Mouse (Mus musculus) kidney, postnatal 25 days (tissue): ENCODE data around the gene Stk39.
"Not testable (repeated sequence)": the region's sequence is repeated elsewhere in the genome, so short reads cannot be mapped to it uniquely, and the experiment has no call there.

Source experiments
- DNase-seq, 2 experiments: peaks; one replicate each; pipeline ENCODE4 v3.0.0; 2021; ENCODE audit warnings: mixed read lengths in 2 of 2

Gene Stk39

DNA sequence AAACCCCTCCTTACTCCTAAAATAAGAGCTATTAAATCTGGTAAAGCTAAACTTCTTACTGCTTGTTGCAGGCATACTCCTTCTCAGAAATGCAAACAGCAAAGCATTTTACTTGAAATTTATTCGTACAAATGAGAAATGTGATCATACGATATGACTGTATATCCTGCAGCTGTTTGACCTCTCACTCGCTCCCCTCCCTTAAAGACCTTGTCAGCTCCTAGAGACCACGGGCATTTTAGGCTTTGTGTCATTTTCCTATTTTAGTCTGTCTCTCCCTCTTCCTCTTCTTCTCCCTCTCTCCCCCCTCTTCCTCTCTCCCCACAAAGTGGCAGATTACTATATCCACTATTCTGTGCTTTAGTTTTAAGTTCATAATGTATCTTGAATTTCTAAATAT, 200.8 kb downstream of the Stk39 start:
- no peak for DNase-seq

DNA sequence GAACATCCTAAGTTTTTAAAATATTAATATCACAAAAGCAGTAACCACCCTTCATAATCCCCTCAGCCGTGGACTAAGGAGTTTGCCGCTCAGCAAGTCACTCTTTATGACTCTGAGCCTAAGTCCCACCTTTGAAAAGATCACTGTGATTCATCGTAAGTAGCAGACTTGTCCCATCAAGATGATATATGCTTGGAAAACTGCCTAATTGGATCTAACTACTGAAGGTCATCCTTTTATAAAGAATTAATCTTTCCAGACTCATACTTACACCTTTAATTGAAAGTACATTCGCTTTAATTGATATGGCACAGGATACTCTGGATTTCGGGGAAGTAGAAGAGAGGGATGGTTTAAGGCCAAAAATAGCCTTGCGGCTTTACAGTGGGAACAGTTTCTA, 201.2 kb downstream of the Stk39 start:
- DNase-seq = no peak

GRCm38 (mm10) chr2:68269646-68270045, 202.4 kb downstream of the Stk39 start:
- no peak for DNase-seq

GRCm38 (mm10) chr2:68264826-68265225, 207.2 kb downstream of the Stk39 start:
- no peak for DNase-seq

- no peak for DNase-seq
Observed at GRCm38 (mm10) chr2:68260911-68261310, 211.2 kb downstream of the Stk39 start.

DNA sequence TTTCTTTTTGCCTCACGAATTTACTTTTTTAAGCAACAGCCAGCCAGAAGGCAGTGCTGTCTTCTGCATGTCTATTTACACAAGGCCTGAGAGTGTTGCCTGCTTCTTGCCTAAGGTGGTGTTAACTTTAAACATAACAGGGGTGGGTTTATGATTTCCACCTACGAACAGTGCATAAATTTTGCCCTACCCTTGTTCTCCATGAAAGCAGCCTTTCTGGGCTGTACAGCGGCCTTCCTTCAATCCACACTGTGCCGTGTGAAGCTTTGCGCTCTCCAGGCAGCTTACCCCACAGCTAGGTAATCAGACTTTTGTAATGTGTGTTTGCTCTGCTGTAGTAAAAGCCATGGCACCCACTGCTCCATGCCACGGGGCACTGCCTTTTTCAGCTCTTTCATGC, 214.5 kb downstream of the Stk39 start:
- DNase-seq = no peak

- DNase-seq = no peak
Observed at GRCm38 (mm10) chr2:68256472-68256871, 215.6 kb downstream of the Stk39 start.

GRCm38 (mm10) chr2:68254756-68255155, 217.3 kb downstream of the Stk39 start:
- DNase-seq = no peak

GRCm38 (mm10) chr2:68253222-68253621, 218.8 kb downstream of the Stk39 start:
- DNase-seq = no peak

- no peak for DNase-seq
Observed at GRCm38 (mm10) chr2:68252048-68252758, 219.9 kb downstream of the Stk39 start.

DNA sequence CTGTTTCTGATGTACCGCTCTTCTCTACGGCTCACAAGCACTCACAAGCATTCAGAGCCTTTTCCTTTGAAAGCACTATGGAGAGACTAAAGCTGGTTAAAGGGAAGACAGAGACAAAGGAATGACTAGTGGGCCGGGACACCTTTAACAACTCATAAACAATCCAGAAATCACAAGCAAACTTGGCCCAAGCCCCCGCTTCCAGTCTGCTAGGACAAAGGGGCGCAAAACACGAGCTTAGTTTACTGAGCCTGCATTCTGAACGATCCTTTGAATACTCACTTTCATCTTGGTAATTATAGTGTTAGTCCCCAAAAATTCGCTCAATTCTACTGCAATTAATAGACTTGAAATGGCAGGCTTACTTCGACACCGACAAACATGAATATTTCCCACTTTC, 221.2 kb downstream of the Stk39 start:
- no peak for DNase-seq

- no peak for DNase-seq
Observed at GRCm38 (mm10) chr2:68249855-68250424, 222.1 kb downstream of the Stk39 start.

- DNase-seq = no peak
Observed at GRCm38 (mm10) chr2:68246284-68246683, 225.8 kb downstream of the Stk39 start.

- no peak for DNase-seq
Observed at GRCm38 (mm10) chr2:68244556-68244955, 227.5 kb downstream of the Stk39 start.

GRCm38 (mm10) chr2:68243879-68244553, 228.1 kb downstream of the Stk39 start:
- DNase-seq = no peak

DNA sequence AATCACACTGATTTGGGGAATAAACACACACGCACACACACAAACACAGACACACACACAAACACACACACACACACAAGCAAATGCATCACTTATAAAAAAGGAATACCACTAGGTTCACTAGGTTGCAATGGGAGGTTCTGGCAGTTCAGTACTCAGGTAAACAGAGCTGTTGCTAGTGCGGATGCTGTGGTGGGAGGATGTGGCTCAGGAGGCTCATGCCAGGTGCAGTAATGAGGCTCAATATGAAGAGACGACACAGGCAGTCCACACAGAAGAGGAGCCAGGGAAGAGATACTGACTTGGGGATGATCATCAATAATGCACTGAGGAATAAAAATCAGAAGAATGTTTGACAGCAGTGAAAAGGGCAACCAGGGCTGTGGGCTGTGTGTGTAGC, 228.8 kb downstream of the Stk39 start:
- DNase-seq = no peak

DNA sequence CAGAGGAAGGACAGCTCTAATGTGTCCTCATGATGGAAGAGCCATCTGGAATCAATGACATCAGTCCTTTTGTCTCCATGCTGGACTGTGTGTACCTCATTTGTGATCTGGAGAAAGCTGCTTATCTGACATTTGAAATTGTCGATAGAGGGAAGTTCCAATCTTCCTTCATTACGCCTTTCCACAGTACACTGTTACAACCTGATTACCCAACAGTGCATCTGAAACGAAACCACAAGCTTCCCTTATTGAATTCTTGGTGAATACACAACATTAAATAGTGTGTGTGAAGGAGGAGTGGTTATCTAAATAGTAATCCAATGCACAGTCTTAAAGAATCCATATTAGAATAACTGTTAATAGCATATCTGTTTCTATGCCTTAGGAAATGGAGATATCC, 230.0 kb downstream of the Stk39 start:
- no peak for DNase-seq

- no peak for DNase-seq
Observed at GRCm38 (mm10) chr2:68241640-68242039, 230.4 kb downstream of the Stk39 start.

- not testable (repeated sequence) for DNase-seq
Observed at GRCm38 (mm10) chr2:68239415-68239814, 232.7 kb downstream of the Stk39 start.

DNA sequence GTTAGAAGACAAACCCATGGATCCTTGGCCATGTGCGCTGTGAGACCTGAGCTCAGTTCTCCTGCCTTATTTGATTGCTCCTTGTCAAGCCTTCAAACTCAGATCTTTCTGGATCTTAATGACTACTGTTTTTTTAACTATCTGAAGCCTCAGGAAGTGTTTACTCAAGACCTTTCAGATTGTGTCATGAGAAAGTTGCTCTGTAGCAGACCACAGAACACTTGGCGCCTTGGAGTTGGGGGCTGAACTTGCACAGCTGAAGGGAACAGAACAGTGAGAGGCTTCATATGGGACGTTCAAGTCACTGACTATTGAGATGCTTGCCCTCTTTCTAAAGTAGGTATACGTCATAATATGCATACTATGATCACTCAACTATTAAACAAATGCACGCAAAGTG, 239.1 kb downstream of the Stk39 start:
- no peak for DNase-seq

DNA sequence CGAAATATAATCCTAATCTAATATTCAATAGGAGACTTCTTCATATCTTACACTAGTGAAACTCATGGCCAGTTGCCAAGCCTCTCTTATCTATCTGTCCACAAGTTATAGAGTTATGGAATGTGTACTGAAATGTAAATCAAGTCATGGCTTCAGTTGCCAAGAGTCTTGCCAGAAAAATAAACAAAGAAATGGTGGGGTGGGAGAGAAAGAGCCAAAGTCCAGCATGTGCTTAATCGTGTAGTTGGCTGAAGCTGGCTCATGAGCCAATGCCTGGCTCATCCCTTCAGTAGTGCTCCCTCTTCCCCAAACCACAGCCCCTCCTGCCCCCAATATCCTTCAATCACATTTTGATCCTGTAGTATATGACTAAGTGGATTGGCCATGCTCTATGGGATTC, 242.2 kb downstream of the Stk39 start:
- peak in 1 of 2 experiments; percentile 8 for DNase-seq

GRCm38 (mm10) chr2:68229081-68229480, 243.0 kb downstream of the Stk39 start:
- no peak for DNase-seq

GRCm38 (mm10) chr2:68222227-68222873, 249.7 kb downstream of the Stk39 start:
- peak; percentile 5 to 40 for DNase-seq

DNA sequence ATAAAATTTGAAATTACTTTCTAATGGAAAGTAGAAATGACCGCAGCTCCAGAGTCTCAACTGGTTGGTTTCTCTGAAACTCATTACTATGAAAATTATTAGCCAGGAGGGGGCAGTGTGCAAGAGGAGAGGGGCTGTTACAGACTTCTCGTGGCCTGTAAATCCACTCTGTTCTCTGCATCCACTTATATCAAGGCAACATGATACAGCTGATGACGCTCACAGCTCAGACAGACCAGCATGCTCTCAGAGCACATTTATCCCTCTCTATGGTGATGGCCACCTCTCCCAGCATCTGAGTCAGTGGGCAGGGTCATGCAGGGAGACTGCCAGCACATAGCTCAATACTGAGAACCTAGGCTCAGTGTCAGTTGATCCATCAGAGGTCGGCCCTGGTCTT, 250.8 kb downstream of the Stk39 start:
- DNase-seq = no peak
